In genomic region chr13:96434899-96435331, GRCm38 (mm10) we compare ENCODE assay signal across 13 mouse cellular contexts. TPM values are rescaled to one million over a fixed set of nuclear protein-coding genes. Genes with fewer than 3 reads are reported as not detected.
DNase-seq lines count a peak whose midpoint lies in the region; ATAC-seq lines count a peak whose summit lies in the region.
"Had no signal": no experiment of that assay in that cellular context is flagged by ENCODE, and none has a peak within 500 bp of the region (broad histone marks: within the 10 kb centered on the region; RNA-seq: fewer than 3 reads in every experiment).

No protein-coding gene starts in this region.

- H3K9me3 ChIP-seq in lung, embryonic 16.5 days (ENCODE audit: control insufficient read depth, low read length): no peaks in the 10 kb centered on the region
- H3K9me3 ChIP-seq in heart, embryonic 16.5 days (replicated peaks; ENCODE audit: control insufficient read depth, low read length): 0 out of 2 replicates have a peak, but pooled peaks cover 3% of the 10 kb centered on the region
- no peaks in the 10 kb centered on the region for H3K9me3 ChIP-seq in stomach, embryonic 15.5 days
- H3K9me3 ChIP-seq: midbrain, embryonic 12.5 days had no signal

- H3K27me3 ChIP-seq in lung, embryonic 16.5 days (ENCODE audit: control insufficient read depth, insufficient read depth, low read depth, low read length): no peaks in the 10 kb centered on the region
- no peaks in the 10 kb centered on the region for H3K27me3 ChIP-seq in heart, embryonic 16.5 days (ENCODE audit: control insufficient read depth, insufficient read depth, low read length)
- no peaks in the 10 kb centered on the region for H3K27me3 ChIP-seq in stomach, embryonic 15.5 days (replicated peaks)
- H3K27me3 ChIP-seq: midbrain, embryonic 12.5 days had no signal

- no peak overlapping the region for H3K4me3 ChIP-seq in lung, embryonic 16.5 days (ENCODE audit: low read length)
- H3K4me3 ChIP-seq in heart, embryonic 16.5 days (ENCODE audit: low read length): peak overlapping the region; percentile 1; the same call in 1 of the 2 replicates
- no peak overlapping the region for H3K4me3 ChIP-seq in stomach, embryonic 15.5 days (replicated peaks)
- H3K4me3 ChIP-seq: midbrain, embryonic 12.5 days had no signal

- 14% methylated on average over 5 of the region's 5 CpGs for WGBS in lung, embryonic 16.5 days
- WGBS in heart, embryonic 16.5 days: 27% methylated on average over 5 of the region's 5 CpGs
- WGBS in stomach, embryonic 15.5 days: 21% methylated on average over 5 of the region's 5 CpGs

- H3K36me3 ChIP-seq in lung, embryonic 16.5 days (ENCODE audit: control insufficient read depth, insufficient read depth, low read length): no peaks in the 10 kb centered on the region
- no peaks in the 10 kb centered on the region for H3K36me3 ChIP-seq in heart, embryonic 16.5 days (ENCODE audit: control insufficient read depth, insufficient read depth)
- no peaks in the 10 kb centered on the region for H3K36me3 ChIP-seq in stomach, embryonic 15.5 days
- H3K36me3 ChIP-seq: midbrain, embryonic 12.5 days had no signal

- no peak overlapping the region for H3K9ac ChIP-seq in lung, embryonic 16.5 days (ENCODE audit: low read length)
- 0 out of 2 replicates have a peak overlapping the region, but pooled peaks have one; percentile 7 for H3K9ac ChIP-seq in heart, embryonic 16.5 days (ENCODE audit: low read length)
- H3K9ac ChIP-seq in stomach, embryonic 15.5 days: no peak overlapping the region
- H3K9ac ChIP-seq: midbrain, embryonic 12.5 days had no signal

- intact Hi-C loops in left cerebral cortex, postnatal 10 days (cut with DNase I): no loop called here

- H3K4me1 ChIP-seq in lung, embryonic 16.5 days (replicated peaks; ENCODE audit: control insufficient read depth, insufficient read depth, low read length): peaks cover 31% of the 10 kb centered on the region
- peaks cover 31% of the 10 kb centered on the region for H3K4me1 ChIP-seq in heart, embryonic 16.5 days (ENCODE audit: control insufficient read depth, insufficient read depth, low read length)
- peaks cover 15% of the 10 kb centered on the region; the same call in 1 of the 2 replicates for H3K4me1 ChIP-seq in stomach, embryonic 15.5 days

- ATAC-seq in lung, embryonic 16.5 days (ENCODE audit: low read depth): peak; percentile 30; the same call in 1 of the 2 replicates
- no peak; the same call in 1 of the 2 replicates for ATAC-seq in heart, embryonic 16.5 days (replicated peaks; ENCODE audit: extremely low read depth, insufficient read depth, low FRiP score)
- ATAC-seq in stomach, embryonic 15.5 days (ENCODE audit: insufficient read depth, low FRiP score, low read depth): peak; percentile 48; the same call in 1 of the 2 replicates

- H3K4me2 ChIP-seq in lung, embryonic 16.5 days (ENCODE audit: low read depth, low read length): no peak overlapping the region
- H3K4me2 ChIP-seq in heart, embryonic 16.5 days (ENCODE audit: low read depth, low read length): peak overlapping the region; percentile 54
- no peak overlapping the region for H3K4me2 ChIP-seq in stomach, embryonic 15.5 days

- H3K27ac ChIP-seq in lung, embryonic 16.5 days (ENCODE audit: low read length): 0 out of 2 replicates have a peak overlapping the region, but pooled peaks have one; percentile 26
- peak overlapping the region; percentile 47 for H3K27ac ChIP-seq in heart, embryonic 16.5 days (ENCODE audit: low read length)
- H3K27ac ChIP-seq in stomach, embryonic 15.5 days: peak overlapping the region; percentile 2; the same call in 1 of the 2 replicates
- H3K27ac ChIP-seq: midbrain, embryonic 12.5 days had no signal

- DNase-seq in cerebellum, postnatal 10 days: peak; percentile 42 to 54
- DNase-seq in cerebellum, adult 9-10 months: no peak
- DNase-seq in lung, postnatal 14 days: no peak
- DNase-seq in left cerebral cortex, postnatal 10 days (ENCODE audit: extremely low spot score in 1 of 2, low spot score in 2 of 2): no peak
- no peak for DNase-seq in thymus, adult 18-20 months
- DNase-seq: cerebellum, postnatal 36 days; gastrocnemius, postnatal 36 days; thymus, postnatal 4 days had no signal

RNA-seq across cellular contexts. Expression of gene Ankdd1b, which starts 36.1 kb away (rescaled TPM):
- polyA plus RNA-seq in lung, embryonic 16.5 days (2015; fragmentation: Nextera tagmentation; extraction: Ambion mirVana): 0.13 TPM in 1 of 2 replicates, not detected in the other
- 0.95 and 1.2 TPM in 2 replicates for polyA plus RNA-seq in heart, embryonic 16.5 days (2015; fragmentation: Nextera tagmentation; extraction: Ambion mirVana)
- polyA plus RNA-seq in stomach, embryonic 15.5 days (2015; fragmentation: Nextera tagmentation; extraction: Ambion mirVana): 0.50 and 0.59 TPM in 2 replicates
- total RNA-seq in left cerebral cortex, postnatal 10 days (2021): under 1 TPM; 0.18 to 0.24 TPM
- polyA plus RNA-seq: midbrain, embryonic 12.5 days had no signal

RNA-seq across cellular contexts. Expression of gene Poc5, which starts 46.8 kb away (rescaled TPM):
- 16.7 and 20.4 TPM in 2 replicates for polyA plus RNA-seq in lung, embryonic 16.5 days (2015; fragmentation: Nextera tagmentation; extraction: Ambion mirVana)
- polyA plus RNA-seq in heart, embryonic 16.5 days (2015; fragmentation: Nextera tagmentation; extraction: Ambion mirVana): 10.4 and 11.5 TPM in 2 replicates
- polyA plus RNA-seq in stomach, embryonic 15.5 days (2015; fragmentation: Nextera tagmentation; extraction: Ambion mirVana): 11.7 and 12.2 TPM in 2 replicates
- total RNA-seq in left cerebral cortex, postnatal 10 days (2021): 10 to 100 TPM; 28.2 to 30.9 TPM

RNA-seq across cellular contexts. Expression of gene Gm17622, which starts 55.6 kb away (rescaled TPM):
- polyA plus RNA-seq in lung, embryonic 16.5 days (2015; fragmentation: Nextera tagmentation; extraction: Ambion mirVana): not detected in 2 replicates
- polyA plus RNA-seq in heart, embryonic 16.5 days (2015; fragmentation: Nextera tagmentation; extraction: Ambion mirVana): not detected in 2 replicates
- polyA plus RNA-seq in stomach, embryonic 15.5 days (2015; fragmentation: Nextera tagmentation; extraction: Ambion mirVana): not detected in 2 replicates
- not detected for total RNA-seq in left cerebral cortex, postnatal 10 days (2021)
- total RNA-seq: gastrocnemius, postnatal 36 days; layer of hippocampus, postnatal 14 days had no signal
- polyA plus RNA-seq: midbrain, embryonic 12.5 days had no signal

Comparison
In these comparisons a context has a peak if more than half of its experiments do, and no peak if none do; other contexts are left out.
1. DNase-seq: peak in cerebellum, postnatal 10 days (2 of 2); none in cerebellum, adult 9-10 months (single experiment), lung, postnatal 14 days (single experiment), left cerebral cortex, postnatal 10 days (0 of 2) and thymus, adult 18-20 months (0 of 2).
2. Peak in every context shown above with its lines, with median percentiles within 50 percentile points of each other: H3K27ac ChIP-seq.